In genomic region chr13:92844586-92845221, GRCm38 (mm10) we compare ENCODE assay signal across 8 mouse cellular contexts. TPM values are rescaled to one million over a fixed set of nuclear protein-coding genes. Genes with fewer than 3 reads are reported as not detected.
DNase-seq lines count a peak whose midpoint lies in the region; ATAC-seq and TF ChIP-seq lines count a peak whose summit lies in the region.

Mtx3 (plus strand) TSS chr13:92844760.

- peaks cover 16% of the 10 kb centered on the region for H3K36me3 ChIP-seq in hindbrain, postnatal 0 days (ENCODE audit: insufficient read depth, low read length)
- peaks cover 18% of the 10 kb centered on the region; the same call in 1 of the 2 replicates for H3K36me3 ChIP-seq in macrophage (ENCODE audit: inconsistent target)

- H3K4me2 ChIP-seq in hindbrain, postnatal 0 days (ENCODE audit: low read depth, low read length): peak within 1 kb of the TSS; percentile 79

- H3K79me2 ChIP-seq in macrophage (ENCODE audit: inconsistent target): no peaks in the 10 kb centered on the region

- peak; percentile 45 for DNase-seq in WW6 (ENCODE audit: low read depth, low spot score)
- peak; percentile 76 to 91 for DNase-seq in cerebellum, postnatal 4 days (ENCODE audit: low spot score in 2 of 2)
- DNase-seq in gastrocnemius, adult 2 months: peak; percentile 91
- DNase-seq in hindbrain, postnatal 0 days (ENCODE audit: low spot score): peak; percentile 91
- DNase-seq in left cerebral cortex, adult 2 months (ENCODE audit: extremely low spot score in 1 of 2, low spot score in 2 of 2): peak; percentile 87
- peak; percentile 81 for DNase-seq in retina, postnatal 7 days (ENCODE audit: low read depth, low spot score)
- peak; percentile 65 to 84 for DNase-seq in urinary bladder, adult 18-20 months (ENCODE audit: low spot score in 2 of 2)

- peak; percentile 21; the same call in 1 of the 2 replicates for TF ChIP-seq CTCF in gastrocnemius, adult 2 months (IDR thresholded peaks at IDR 0.05)
- no peak for TF ChIP-seq CTCF in hindbrain, postnatal 0 days (IDR thresholded peaks at IDR 0.05; ENCODE audit: low read depth)
- TF ChIP-seq CTCF in left cerebral cortex, adult 2 months (IDR thresholded peaks at IDR 0.05): no peak; the same call in 1 of the 2 replicates

- intact Hi-C loops in gastrocnemius, adult 2 months (cut with DNase I): loop anchor here (5.0 kb wide), 1 partner anchor 92 kb away; no protein-coding TSS in a partner anchor
- intact Hi-C loops in left cerebral cortex, adult 2 months (cut with DNase I): loop anchor here (5.0 kb wide), 1 partner anchor 92 kb away; no protein-coding TSS in a partner anchor

- peak; percentile 100 for ATAC-seq in hindbrain, postnatal 0 days

- WGBS in hindbrain, postnatal 0 days: 2% methylated on average over 40 of the region's 40 CpGs
- WGBS in macrophage (ENCODE audit: missing documents): 3% methylated on average over 40 of the region's 40 CpGs

- H3K4me1 ChIP-seq in hindbrain, postnatal 0 days (ENCODE audit: insufficient read depth, low read length): no peaks in the 10 kb centered on the region

- H3K4me3 ChIP-seq in gastrocnemius, adult 2 months: peak within 1 kb of the TSS; percentile 91
- H3K4me3 ChIP-seq in hindbrain, postnatal 0 days (ENCODE audit: low read length): peak within 1 kb of the TSS; percentile 82
- H3K4me3 ChIP-seq in left cerebral cortex, adult 2 months: peak within 1 kb of the TSS; percentile 80
- H3K4me3 ChIP-seq in macrophage (ENCODE audit: inconsistent target): peak within 1 kb of the TSS; percentile 37

- H3K27me3 ChIP-seq in hindbrain, postnatal 0 days (ENCODE audit: insufficient read depth, low read length): no peaks in the 10 kb centered on the region

- H3K27ac ChIP-seq in gastrocnemius, adult 2 months: peak within 1 kb of the TSS; percentile 92
- H3K27ac ChIP-seq in hindbrain, postnatal 0 days: peak within 1 kb of the TSS; percentile 79
- peak within 1 kb of the TSS; percentile 88 for H3K27ac ChIP-seq in left cerebral cortex, adult 2 months
- no peak within 1 kb of the TSS for H3K27ac ChIP-seq in macrophage

- peak within 1 kb of the TSS; percentile 83 for H3K9ac ChIP-seq in hindbrain, postnatal 0 days (replicated peaks; ENCODE audit: low read length)

- no peaks in the 10 kb centered on the region for H3K9me3 ChIP-seq in hindbrain, postnatal 0 days (ENCODE audit: low read length)

RNA-seq across cellular contexts. Expression of gene Mtx3, which starts in this region (rescaled TPM):
- 1 to 10 TPM; 4.3 to 4.7 TPM for total RNA-seq in gastrocnemius, adult 2 months (2021)
- 17.0 and 19.9 TPM in 2 replicates for total RNA-seq in hindbrain, postnatal 0 days (2014; rRNA removed)
- 3.6 and 3.9 TPM in 2 replicates for polyA plus RNA-seq in hindbrain, postnatal 0 days (2015; fragmentation: Nextera tagmentation; extraction: Ambion mirVana)
- total RNA-seq in left cerebral cortex, adult 2 months (2021): 10 to 100 TPM; 30.2 to 30.9 TPM
- 10 to 100 TPM; 10.5 to 54.7 (median 31.6) TPM for total RNA-seq in macrophage (2018; cell fraction: chromatin; rRNA removed)
- total RNA-seq in macrophage (2018; cell fraction: cytosol; rRNA removed): 1 to 10 TPM; 1.2 to 4.6 (median 2.4) TPM
- total RNA-seq in macrophage (2018; cell fraction: nucleus; rRNA removed): 10 to 100 TPM in 25 of 26 experiments, 1 to 10 TPM in 1; 8.6 to 50.6 (median 22.5) TPM
- 3.7 to 5.2 TPM (median 4.4 TPM) in 3 replicates for polyA plus RNA-seq in macrophage (2018)

Comparison
In these comparisons a context has a peak if more than half of its experiments do, and no peak if none do; other contexts are left out.
1. H3K4me3 ChIP-seq: peak in every context shown above with its lines; median percentile 91 in gastrocnemius, adult 2 months; 82 in hindbrain, postnatal 0 days; 80 in left cerebral cortex, adult 2 months; 37 in macrophage.